Mouse (Mus musculus): ENCODE data around the gene Rplp0.
"Not testable (repeated sequence)": the region's sequence is repeated elsewhere in the genome, so short reads cannot be mapped to it uniquely, and the experiment has no call there.

Rplp0 gene

DNA sequence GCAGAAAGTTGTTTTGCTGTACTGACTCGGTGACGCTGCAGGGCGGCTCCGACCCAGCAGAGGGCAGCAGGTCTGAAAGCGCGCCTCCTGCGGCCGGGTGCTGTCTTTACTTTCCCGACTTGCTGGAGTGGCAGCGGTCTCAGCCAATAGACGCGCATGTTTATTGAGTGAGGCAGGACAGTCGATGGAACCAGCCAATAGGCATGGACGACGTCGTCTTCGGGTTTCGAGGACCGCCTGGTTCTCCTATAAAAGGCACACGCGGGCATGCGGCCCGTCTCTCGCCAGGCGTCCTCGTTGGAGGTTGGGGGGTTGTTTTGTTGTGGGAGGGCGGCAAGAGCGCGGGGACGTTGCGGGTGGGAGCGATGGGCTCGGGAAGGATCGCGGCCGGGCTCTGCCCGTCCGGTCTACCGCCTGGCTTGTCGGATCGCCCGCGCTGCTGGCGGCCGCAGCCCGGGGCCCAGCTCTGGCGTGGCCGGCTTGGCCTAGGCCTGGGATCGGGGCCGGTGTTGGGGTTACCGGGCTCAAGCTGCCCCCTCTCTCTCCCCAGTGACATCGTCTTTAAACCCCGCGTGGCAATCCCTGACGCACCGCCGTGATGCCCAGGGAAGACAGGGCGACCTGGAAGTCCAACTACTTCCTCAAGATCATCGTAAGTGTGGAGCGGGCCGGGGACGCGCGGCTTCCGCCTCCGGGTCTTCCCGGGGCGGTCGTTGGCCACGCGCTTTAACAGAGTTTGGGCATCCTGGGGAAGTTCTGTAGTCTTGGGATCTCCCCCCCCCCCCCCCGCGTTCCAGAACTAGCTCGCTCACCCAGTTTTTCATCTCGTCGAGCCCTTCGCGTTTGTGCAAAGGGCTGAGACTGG, at the start of gene Rplp0:
TSS of gene Rplp0 (plus strand) at position 231 of the 865 bp plus-strand sequence.
- DNase-seq (ENCODE audit: extremely low read depth, low read depth) = peak; percentile 95

DNA sequence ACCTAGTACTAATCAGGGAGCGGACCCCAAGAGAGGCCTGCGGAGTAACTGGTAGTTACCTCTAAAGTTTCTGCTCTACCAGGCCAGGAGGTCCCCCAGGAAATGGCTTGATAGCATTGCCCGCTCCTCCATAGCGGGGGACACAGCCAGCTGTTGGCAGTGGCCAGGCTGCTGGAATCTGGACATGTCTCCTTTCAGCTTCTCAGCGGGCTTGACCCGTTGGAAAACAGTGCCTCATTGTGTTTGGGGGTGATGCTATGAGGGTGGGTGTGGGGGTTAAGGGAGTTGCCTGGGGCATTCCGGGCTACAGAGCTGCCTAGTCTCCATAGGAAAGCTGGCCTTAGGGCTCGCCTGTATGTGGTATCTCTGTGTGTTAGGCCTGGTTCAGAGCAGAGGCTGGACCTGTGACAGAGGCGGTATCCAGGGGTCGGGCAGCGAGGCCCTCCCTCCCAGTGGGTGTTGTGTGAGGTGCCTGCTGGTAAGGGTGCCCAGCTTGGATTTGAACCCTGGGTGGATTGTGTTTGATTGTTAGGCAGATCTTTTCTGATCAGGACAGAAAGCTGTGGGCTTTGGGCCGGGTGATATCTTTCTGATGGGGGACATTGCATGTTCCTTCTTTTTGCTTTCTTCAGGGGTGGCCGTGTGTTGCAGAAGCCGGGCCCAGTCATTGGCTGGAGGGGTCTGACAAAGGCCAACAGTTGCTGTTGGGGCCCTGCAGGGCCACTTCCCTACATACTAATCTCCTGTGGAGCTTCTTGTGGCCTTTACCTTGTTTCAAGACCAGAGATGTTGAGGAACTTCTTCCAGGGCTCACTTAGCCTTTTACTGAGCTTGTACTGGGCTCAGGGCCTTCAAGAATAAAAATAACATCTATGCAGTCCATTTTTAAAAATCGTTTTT, 49.2 kb upstream of the Rplp0 start:
- no peak for DNase-seq (ENCODE audit: extremely low read depth, low read depth)

DNA sequence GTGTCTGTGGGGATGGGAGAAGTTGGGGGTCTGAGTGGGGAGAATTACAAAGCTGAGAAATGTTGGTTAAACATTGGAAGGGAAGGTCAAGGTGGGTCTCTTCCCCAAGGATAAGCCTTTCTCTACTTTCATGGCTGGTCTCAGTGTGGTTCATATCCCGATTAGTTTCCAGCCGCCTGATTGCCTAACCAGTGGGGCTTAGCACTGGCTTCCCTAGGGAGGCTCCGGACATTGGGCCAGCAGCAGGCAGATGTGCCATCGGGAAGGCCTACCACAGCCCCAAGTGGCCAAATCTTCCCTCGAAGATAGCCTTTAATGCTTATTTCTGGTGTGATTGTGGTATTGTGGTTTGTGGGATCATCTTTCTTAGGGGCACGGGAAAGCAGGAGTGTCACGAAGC, 46.9 kb upstream of the Rplp0 start:
- no peak for DNase-seq (ENCODE audit: extremely low read depth, low read depth)

DNA sequence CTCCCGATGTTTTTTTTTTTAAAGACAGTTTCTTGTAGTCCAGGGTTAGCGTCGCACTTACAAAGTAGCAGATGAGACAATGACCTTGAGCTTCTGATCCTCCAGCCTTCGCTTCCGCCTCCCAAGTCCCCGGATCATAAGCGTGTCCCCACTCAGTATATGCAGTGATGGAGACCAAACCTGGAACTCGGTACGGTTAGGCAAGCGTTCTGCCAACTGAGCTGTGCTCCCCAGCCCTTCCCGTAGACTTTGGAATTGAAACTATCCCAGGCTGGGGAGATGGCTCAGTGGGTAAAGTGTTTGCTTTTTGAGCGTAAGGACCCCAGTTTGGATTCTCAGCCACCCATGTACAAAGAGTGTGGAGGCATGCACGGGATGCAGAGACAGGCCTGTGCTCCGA, 46.0 kb upstream of the Rplp0 start:
- no peak for DNase-seq (ENCODE audit: extremely low read depth, low read depth)

GRCm38 (mm10) chr5:115513721-115514120, 45.5 kb upstream of the Rplp0 start:
- DNase-seq (ENCODE audit: extremely low read depth, low read depth) = no peak

GRCm38 (mm10) chr5:115514346-115514745, 44.9 kb upstream of the Rplp0 start:
- no peak for DNase-seq (ENCODE audit: extremely low read depth, low read depth)

DNA sequence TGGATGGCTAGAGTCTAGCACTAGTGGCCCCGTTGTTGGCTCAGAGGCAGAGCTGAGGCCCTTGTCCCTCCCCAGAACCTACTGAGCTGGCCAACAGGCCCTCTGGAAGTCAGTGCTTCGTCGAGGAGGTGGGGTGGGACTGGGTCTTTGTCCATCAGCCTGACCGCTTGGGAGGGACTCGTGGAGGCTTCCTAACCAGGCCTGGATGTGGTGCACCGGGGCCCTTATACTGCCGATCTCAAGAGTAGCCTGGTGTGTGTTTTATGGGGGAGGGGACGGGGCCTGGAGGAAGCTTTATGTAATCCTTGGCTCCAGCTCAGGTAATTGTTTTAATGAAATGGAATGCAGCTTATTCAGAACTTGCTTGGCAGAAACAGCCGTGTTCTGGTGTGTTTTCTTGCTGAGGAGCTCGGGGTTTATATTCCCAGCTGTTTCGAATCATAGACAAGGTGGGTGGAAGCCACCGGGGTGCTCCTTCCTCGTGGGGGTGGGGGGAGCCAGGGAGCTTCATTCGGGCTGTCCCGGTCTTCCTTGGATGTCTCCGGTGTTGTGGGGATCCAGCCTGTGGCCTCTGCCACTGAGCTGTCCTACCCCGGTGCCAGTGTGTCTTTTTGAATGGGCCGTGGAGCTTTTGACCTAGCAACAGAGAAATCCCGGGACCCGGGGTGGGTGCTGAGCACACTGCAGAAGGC, 44.2 kb upstream of the Rplp0 start:
- no peak for DNase-seq (ENCODE audit: extremely low read depth, low read depth)

DNA sequence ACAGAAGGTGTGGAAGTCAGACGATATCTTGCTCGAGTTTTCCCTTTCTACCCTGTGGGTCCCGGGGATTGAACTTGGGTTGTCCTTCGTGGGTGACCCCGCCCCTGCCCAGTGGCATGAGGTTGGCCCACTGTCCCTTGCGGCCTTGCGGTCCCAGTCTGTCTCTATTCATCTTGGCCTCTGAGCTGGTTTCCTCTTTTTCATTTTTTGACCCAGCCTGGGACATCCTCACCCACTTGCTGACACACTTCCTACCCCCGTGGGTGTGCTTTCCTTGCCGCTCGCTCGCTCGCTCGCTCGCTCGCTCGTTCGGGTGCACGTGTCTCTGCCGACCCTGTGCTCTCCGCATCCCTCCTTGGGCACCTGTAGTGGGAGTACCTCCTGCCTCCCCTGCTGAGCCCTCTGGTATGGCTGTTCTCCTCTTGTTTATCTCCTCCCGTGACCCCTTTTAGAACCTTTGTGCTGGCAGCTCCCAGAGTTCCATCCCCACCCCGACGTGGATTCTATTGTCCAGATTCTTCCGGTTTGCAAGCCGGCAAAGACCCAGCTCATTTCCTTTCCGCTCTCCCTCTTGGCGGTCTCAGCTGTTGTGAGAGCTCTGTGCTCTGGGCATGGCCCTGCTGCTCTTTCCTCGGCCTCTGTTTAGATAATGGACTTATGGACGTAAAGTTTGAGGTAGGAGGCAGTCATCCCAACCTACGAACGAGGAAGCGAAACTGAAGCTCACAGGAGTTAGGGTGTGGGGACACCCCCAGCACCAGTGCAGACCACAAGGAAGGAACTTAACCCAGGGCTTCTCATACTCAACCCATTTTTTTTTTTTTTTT, 43.0 kb upstream of the Rplp0 start:
- peak; percentile 81 for DNase-seq (ENCODE audit: extremely low read depth, low read depth)

DNA sequence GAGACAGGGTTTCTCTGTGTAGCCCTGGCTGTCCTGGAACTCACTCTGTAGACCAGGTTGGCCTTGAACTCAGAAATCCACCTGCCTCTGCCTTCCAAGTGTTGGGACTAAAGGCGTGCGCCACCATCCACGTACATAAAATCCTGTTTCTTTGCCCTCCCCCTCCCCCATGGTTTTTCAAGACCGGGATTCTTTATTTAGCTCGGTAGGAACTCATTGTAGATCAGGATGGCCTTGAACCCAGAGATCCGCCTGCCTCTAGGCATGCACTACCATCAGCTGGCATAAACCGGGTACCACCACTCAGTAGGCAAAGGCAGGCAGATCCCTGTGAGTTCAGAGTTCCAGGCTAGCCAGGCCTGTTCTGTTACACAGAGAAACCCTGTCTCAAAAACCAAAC, 42.4 kb upstream of the Rplp0 start:
- no peak for DNase-seq (ENCODE audit: extremely low read depth, low read depth)

DNA sequence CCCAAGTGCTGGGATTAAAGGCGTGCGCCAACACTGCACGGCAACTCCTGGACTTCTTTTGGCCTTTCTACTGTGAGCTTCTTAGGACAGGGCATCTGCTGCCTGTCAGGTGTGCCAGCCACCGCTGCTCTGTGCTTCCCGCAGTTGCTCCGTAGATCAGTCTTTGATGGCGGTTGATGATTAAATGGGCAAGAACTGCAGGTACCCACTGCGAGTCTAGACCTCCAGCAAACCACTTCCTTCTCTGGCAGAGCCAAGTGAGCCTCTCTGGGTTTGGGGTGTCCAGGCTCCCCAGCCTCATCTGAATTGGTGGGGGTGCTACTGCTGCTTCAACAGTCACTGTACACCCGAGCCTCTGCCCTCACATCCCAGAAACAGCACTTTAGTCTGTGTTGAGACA, 41.8 kb upstream of the Rplp0 start:
- no peak for DNase-seq (ENCODE audit: extremely low read depth, low read depth)

GRCm38 (mm10) chr5:115518214-115518613, 41.1 kb upstream of the Rplp0 start:
- not testable (repeated sequence) for DNase-seq (ENCODE audit: extremely low read depth, low read depth)

- no peak for DNase-seq (ENCODE audit: extremely low read depth, low read depth)
These were observed 38.9 kb upstream of the Rplp0 start for GRCm38 (mm10) chr5:115520325-115520869.

- no peak for DNase-seq (ENCODE audit: extremely low read depth, low read depth)
These were observed 37.5 kb upstream of the Rplp0 start for GRCm38 (mm10) chr5:115521553-115522461.

DNA sequence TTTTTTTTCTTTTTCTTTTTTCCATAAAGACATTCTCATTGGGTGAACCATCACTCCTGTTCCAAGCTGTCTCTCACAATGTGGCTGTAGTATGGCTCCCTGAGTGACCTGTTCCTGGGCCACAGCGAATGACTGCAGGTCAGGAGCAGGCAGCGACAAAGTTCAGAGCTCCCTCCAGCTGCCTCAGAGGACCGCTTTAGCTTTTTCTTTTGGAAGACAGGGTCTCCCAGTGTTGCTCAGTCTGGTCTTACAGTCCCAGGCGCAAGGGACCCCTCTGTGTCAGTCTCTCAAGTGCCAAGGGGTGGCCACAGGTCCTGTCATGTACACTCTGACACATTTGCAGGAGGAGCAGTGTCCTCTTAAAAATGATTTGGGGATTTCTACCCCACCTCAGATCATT, 36.7 kb upstream of the Rplp0 start:
- DNase-seq (ENCODE audit: extremely low read depth, low read depth) = no peak

- DNase-seq (ENCODE audit: extremely low read depth, low read depth) = no peak
These were observed 36.2 kb upstream of the Rplp0 start for GRCm38 (mm10) chr5:115522981-115523499.

DNA sequence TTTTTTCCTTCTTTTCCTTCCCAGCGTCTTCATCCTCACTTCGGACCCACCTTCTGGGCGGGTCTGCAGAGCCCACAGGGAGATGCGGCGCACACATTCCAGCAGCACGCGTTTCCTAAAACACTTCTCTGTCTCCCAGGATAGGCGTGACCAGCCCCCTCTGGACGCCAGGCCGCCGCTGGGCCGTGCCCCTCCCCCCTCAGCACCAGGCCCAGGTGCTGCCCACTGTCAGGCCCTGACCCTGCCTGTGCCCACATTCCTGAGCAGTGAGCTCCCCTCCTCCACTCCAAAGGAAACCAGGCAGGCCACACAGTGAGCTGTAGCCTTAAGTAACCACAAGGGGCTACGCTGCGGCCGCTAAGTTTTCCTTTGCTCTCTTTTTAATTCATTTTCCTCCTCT, 35.3 kb upstream of the Rplp0 start:
- DNase-seq (ENCODE audit: extremely low read depth, low read depth) = no peak

GRCm38 (mm10) chr5:115524471-115524870, 34.8 kb upstream of the Rplp0 start:
- no peak for DNase-seq (ENCODE audit: extremely low read depth, low read depth)

- no peak for DNase-seq (ENCODE audit: extremely low read depth, low read depth)
These were observed 33.9 kb upstream of the Rplp0 start for GRCm38 (mm10) chr5:115525416-115525815.

- no peak for DNase-seq (ENCODE audit: extremely low read depth, low read depth)
These were observed 33.3 kb upstream of the Rplp0 start for GRCm38 (mm10) chr5:115525943-115526342.
